Mouse (Mus musculus) gastrocnemius, adult 18-20 months (tissue): Measurements from ENCODE around the gene Kremen1. TPM values are rescaled to one million over a fixed set of nuclear protein-coding genes. Genes with fewer than 3 reads are reported as not detected.

Experiments
- DNase-seq: peaks from one replicate; pipeline ENCODE4 v3.0.0; 2021; ENCODE audit warnings: low spot score
- total RNA-seq, 2 experiments: library from RNA; stranded (reverse); gene quantifications; 2 replicates each; pipeline ENCODE4 v1.2.3; 2021

Kremen1 gene
- total RNA-seq, 2 experiments from 2014 or later: 43.0 to 53.7 TPM

- DNase-seq: no peak
These were observed 84.7 kb downstream of the Kremen1 start for GRCm38 (mm10) chr11:5176685-5177084.

GRCm38 (mm10) chr11:5175866-5176265 lies 85.5 kb downstream of the Kremen1 start:
- no peak for DNase-seq

- DNase-seq: no peak
These were observed 86.2 kb downstream of the Kremen1 start for GRCm38 (mm10) chr11:5175141-5175540.

GRCm38 (mm10) chr11:5172861-5173260 lies 88.5 kb downstream of the Kremen1 start:
- no peak for DNase-seq

- DNase-seq: no peak
These were observed 94.0 kb downstream of the Kremen1 start for GRCm38 (mm10) chr11:5167311-5167710.

- peak; percentile 50 for DNase-seq
These were observed 95.9 kb downstream of the Kremen1 start for GRCm38 (mm10) chr11:5165471-5165916.

GRCm38 (mm10) chr11:5164310-5164709 lies 97.0 kb downstream of the Kremen1 start:
- no peak for DNase-seq

- no peak for DNase-seq
These were observed 97.9 kb downstream of the Kremen1 start for GRCm38 (mm10) chr11:5163421-5163820.

- no peak for DNase-seq
These were observed 100.5 kb downstream of the Kremen1 start for GRCm38 (mm10) chr11:5160722-5161485.

GRCm38 (mm10) chr11:5158056-5158455 lies 103.3 kb downstream of the Kremen1 start:
- DNase-seq: no peak

- DNase-seq: no peak
These were observed 106.2 kb downstream of the Kremen1 start for GRCm38 (mm10) chr11:5154961-5155805.

- no peak for DNase-seq
These were observed 109.5 kb downstream of the Kremen1 start, which contains the start of gene Emid1 for GRCm38 (mm10) chr11:5151680-5152337. TSS of gene Emid1 (minus strand) at chr11:5152257.

- no peak for DNase-seq
These were observed 110.1 kb downstream of the Kremen1 start for GRCm38 (mm10) chr11:5151247-5151630.

GRCm38 (mm10) chr11:5150416-5151246 lies 110.7 kb downstream of the Kremen1 start:
- DNase-seq: no peak

GRCm38 (mm10) chr11:5149955-5150354 lies 111.4 kb downstream of the Kremen1 start:
- no peak for DNase-seq

GRCm38 (mm10) chr11:5149249-5149648 lies 112.1 kb downstream of the Kremen1 start:
- no peak for DNase-seq

- no peak for DNase-seq
These were observed 115.8 kb downstream of the Kremen1 start for GRCm38 (mm10) chr11:5145600-5145999.

- no peak for DNase-seq
These were observed 119.4 kb downstream of the Kremen1 start for GRCm38 (mm10) chr11:5141965-5142364.
